Mouse (Mus musculus) heart, adult 8-10 months (tissue): Measurements from ENCODE around the gene Copb2. TPM values are rescaled to one million over a fixed set of nuclear protein-coding genes. Genes with fewer than 3 reads are reported as not detected.

ENCODE experiments used
- total RNA-seq, 4 experiments: library from RNA; stranded (reverse); gene quantifications; 2 replicates each; pipeline ENCODE4 v1.2.4; 2022

The Copb2 gene
- total RNA-seq, 4 experiments from 2014 or later = 98.3 to 116 (median 105) TPM

Other genes starting within 250 kb of the Copb2 start
- 1 to 10 TPM; 4.9 to 7.8 (median 5.4) TPM for gene Rbp1, start 140.8 kb upstream of the Copb2 start, total RNA-seq
- not detected for gene Rbp2, start 77.6 kb upstream of the Copb2 start, total RNA-seq
- 10 to 100 TPM; 27.9 to 32.3 (median 30.4) TPM for gene Mrps22, start 37.9 kb downstream of the Copb2 start, total RNA-seq